Comparison of ENCODE assay signal across 23 mouse cellular contexts in the genomic region with DNA sequence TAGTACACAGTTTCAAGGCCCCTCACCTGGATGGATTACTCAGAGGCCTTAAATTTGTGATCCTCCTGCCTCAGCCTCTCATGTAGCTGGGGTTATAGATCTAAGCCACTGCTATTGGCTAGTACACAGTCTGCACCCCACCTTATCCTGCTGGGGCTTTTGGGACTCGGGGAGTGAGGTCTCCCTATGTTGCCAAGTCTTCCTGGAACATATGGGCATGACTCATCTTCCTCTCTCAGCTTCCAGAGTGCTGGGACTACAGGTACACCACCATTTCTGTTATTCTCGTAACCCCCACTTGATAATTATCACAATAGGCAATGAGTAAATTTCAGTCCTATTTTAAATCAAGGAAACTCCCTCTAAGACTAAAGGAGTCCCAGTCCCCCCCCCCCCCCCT. TPM values are rescaled to one million over a fixed set of nuclear protein-coding genes. Genes with fewer than 3 reads are reported as not detected.
DNase-seq lines count a peak whose midpoint lies in the region; ATAC-seq and TF ChIP-seq lines count a peak whose summit lies in the region.
"Had no signal": no experiment of that assay in that cellular context is flagged by ENCODE, and none has a peak within 500 bp of the region (broad histone marks: within the 10 kb centered on the region; RNA-seq: fewer than 3 reads in every experiment).

No protein-coding gene starts in this region.

- ATAC-seq in midbrain, embryonic 14.5 days (ENCODE audit: low FRiP score, low TSS enrichment) = no peak
- ATAC-seq in megakaryocyte, adult 5-6 weeks (ENCODE audit: poor library complexity, severe bottlenecking) = no peak
- ATAC-seq: activated CD4-positive, CD25-positive, alpha-beta regulatory T cell, adult 4 months; CD4-positive, CD25-positive, alpha-beta regulatory T cell, adult 4 months; Patski had no signal

- 0 out of 2 replicates have a peak overlapping the region, but pooled peaks have one; percentile 4 for H3K27ac ChIP-seq in bone marrow macrophage, adult 2 months (ENCODE audit: insufficient read depth, low read depth, low read length)
- H3K27ac ChIP-seq in midbrain, embryonic 14.5 days (replicated peaks; ENCODE audit: low read depth, low read length) = no peak overlapping the region

- DNase-seq in cerebellum, adult 9-10 months = peak; percentile 31
- no peak for DNase-seq in cerebellum, adult 11-12 months
- peak; percentile 21 for DNase-seq in right cerebral cortex, adult 18-20 months
- DNase-seq in right cerebral cortex, postnatal 36 days (ENCODE audit: low spot score in 2 of 2) = no peak
- peak; percentile 60 for DNase-seq in brain, adult 2 months (ENCODE audit: low read depth, low spot score)
- no peak for DNase-seq in midbrain, embryonic 14.5 days
- DNase-seq: adrenal gland, adult 2 months; adrenal gland, adult 8-10 months; adrenal gland, postnatal 10 days; adrenal gland, postnatal 14 days; adrenal gland, postnatal 25 days; adrenal gland, postnatal 36 days; B cell, adult 2 months; cerebellum, adult 11 months; cerebellum, adult 18-20 months; cerebellum, adult 8-10 months had no signal

- H3K9me3 ChIP-seq in midbrain, embryonic 14.5 days (ENCODE audit: control insufficient read depth, low read length) = no peaks in the 10 kb centered on the region
- H3K9me3 ChIP-seq: G1E had no signal

- peaks cover 42% of the 10 kb centered on the region for H3K36me3 ChIP-seq in midbrain, embryonic 14.5 days (ENCODE audit: control insufficient read depth, insufficient read depth, low read length)

- H3K4me2 ChIP-seq in midbrain, embryonic 14.5 days (ENCODE audit: low read length) = no peak overlapping the region

- TF ChIP-seq POLR2A in bone marrow macrophage, adult 2 months (IDR thresholded peaks at IDR 0.05; ENCODE audit: borderline replicate concordance, low read depth, low read length) = no peak

- WGBS in midbrain, embryonic 14.5 days = 77% methylated on average over 2 of the region's 2 CpGs

- no peak for TF ChIP-seq CTCF in bone marrow macrophage, adult 2 months (IDR thresholded peaks at IDR 0.05; ENCODE audit: low read depth, low read length)

- peaks cover 43% of the 10 kb centered on the region for H3K4me1 ChIP-seq in bone marrow macrophage, adult 2 months (ENCODE audit: control insufficient read depth, insufficient read depth, low read length)
- H3K4me1 ChIP-seq in midbrain, embryonic 14.5 days (ENCODE audit: control insufficient read depth, insufficient read depth, low read length) = peaks cover 11% of the 10 kb centered on the region

- H3K9ac ChIP-seq in midbrain, embryonic 14.5 days (replicated peaks; ENCODE audit: low read length) = no peak overlapping the region

- H3K4me3 ChIP-seq in bone marrow macrophage, adult 2 months (ENCODE audit: insufficient read depth, low read length) = no peak overlapping the region
- H3K4me3 ChIP-seq in midbrain, embryonic 14.5 days (replicated peaks; ENCODE audit: low read depth, low read length) = no peak overlapping the region

- H3K27me3 ChIP-seq in midbrain, embryonic 14.5 days (ENCODE audit: control insufficient read depth, insufficient read depth, low read length) = no peaks in the 10 kb centered on the region
- H3K27me3 ChIP-seq: CH12.LX, Patski had no signal

RNA-seq across cellular contexts. Expression of gene Ctns, which starts 4.4 kb away (rescaled TPM):
- 48.2 and 49.7 TPM in 2 replicates for polyA plus RNA-seq in bone marrow macrophage, adult 2 months (2012; ENCODE audit: insufficient read depth, insufficient read length, missing spikeins)
- 18.1 and 23.0 TPM in 2 replicates for polyA plus RNA-seq in midbrain, embryonic 14.5 days (2014; fragmentation: Nextera tagmentation; extraction: Ambion mirVana)
- total RNA-seq in megakaryocyte, adult 5-6 weeks (2015) = 18.4 and 19.3 TPM in 2 replicates
- 21.0 and 23.3 TPM in 2 replicates for total RNA-seq in megakaryocyte, adult 5-6 weeks (2017)

RNA-seq across cellular contexts. Expression of gene Shpk, which starts 4.8 kb away (rescaled TPM):
- polyA plus RNA-seq in bone marrow macrophage, adult 2 months (2012; ENCODE audit: insufficient read depth, insufficient read length, missing spikeins) = 3.3 and 4.0 TPM in 2 replicates
- 1.1 and 1.6 TPM in 2 replicates for polyA plus RNA-seq in midbrain, embryonic 14.5 days (2014; fragmentation: Nextera tagmentation; extraction: Ambion mirVana)
- 1.1 and 1.6 TPM in 2 replicates for total RNA-seq in megakaryocyte, adult 5-6 weeks (2015)
- 1.1 and 2.2 TPM in 2 replicates for total RNA-seq in megakaryocyte, adult 5-6 weeks (2017)

RNA-seq across cellular contexts. Expression of gene Tax1bp3, which starts 17.6 kb away (rescaled TPM):
- polyA plus RNA-seq in bone marrow macrophage, adult 2 months (2012; ENCODE audit: insufficient read depth, insufficient read length, missing spikeins) = 35.4 and 37.3 TPM in 2 replicates
- 149 and 165 TPM in 2 replicates for polyA plus RNA-seq in midbrain, embryonic 14.5 days (2014; fragmentation: Nextera tagmentation; extraction: Ambion mirVana)
- 13.7 and 19.9 TPM in 2 replicates for total RNA-seq in megakaryocyte, adult 5-6 weeks (2015)
- total RNA-seq in megakaryocyte, adult 5-6 weeks (2017) = 16.8 and 18.5 TPM in 2 replicates

RNA-seq across cellular contexts. Expression of gene Emc6, which starts 17.6 kb away (rescaled TPM):
- 41.3 and 43.1 TPM in 2 replicates for polyA plus RNA-seq in bone marrow macrophage, adult 2 months (2012; ENCODE audit: insufficient read depth, insufficient read length, missing spikeins)
- polyA plus RNA-seq in midbrain, embryonic 14.5 days (2014; fragmentation: Nextera tagmentation; extraction: Ambion mirVana) = 144 and 151 TPM in 2 replicates
- total RNA-seq in megakaryocyte, adult 5-6 weeks (2015) = 42.9 and 53.0 TPM in 2 replicates
- total RNA-seq in megakaryocyte, adult 5-6 weeks (2017) = 28.7 and 29.0 TPM in 2 replicates

RNA-seq across cellular contexts. Expression of gene P2rx5, which starts 34.2 kb away (rescaled TPM):
- polyA plus RNA-seq in bone marrow macrophage, adult 2 months (2012; ENCODE audit: insufficient read depth, insufficient read length, missing spikeins) = not detected in 2 replicates
- 0.12 TPM in 1 of 2 replicates, not detected in the other for polyA plus RNA-seq in midbrain, embryonic 14.5 days (2014; fragmentation: Nextera tagmentation; extraction: Ambion mirVana)
- not detected in 2 replicates for total RNA-seq in megakaryocyte, adult 5-6 weeks (2015)
- total RNA-seq in megakaryocyte, adult 5-6 weeks (2017) = not detected in 2 replicates
- polyA plus RNA-seq: G1E had no signal

Comparison
In these comparisons a context has a peak if more than half of its experiments do, and no peak if none do; other contexts are left out.
1. DNase-seq: peak in cerebellum, adult 9-10 months (single experiment), right cerebral cortex, adult 18-20 months (single experiment) and brain, adult 2 months (single experiment); none in cerebellum, adult 11-12 months (single experiment), right cerebral cortex, postnatal 36 days (0 of 2) and midbrain, embryonic 14.5 days (single experiment).